ENCODE assay signal across 14 mouse cellular contexts in the genomic region with DNA sequence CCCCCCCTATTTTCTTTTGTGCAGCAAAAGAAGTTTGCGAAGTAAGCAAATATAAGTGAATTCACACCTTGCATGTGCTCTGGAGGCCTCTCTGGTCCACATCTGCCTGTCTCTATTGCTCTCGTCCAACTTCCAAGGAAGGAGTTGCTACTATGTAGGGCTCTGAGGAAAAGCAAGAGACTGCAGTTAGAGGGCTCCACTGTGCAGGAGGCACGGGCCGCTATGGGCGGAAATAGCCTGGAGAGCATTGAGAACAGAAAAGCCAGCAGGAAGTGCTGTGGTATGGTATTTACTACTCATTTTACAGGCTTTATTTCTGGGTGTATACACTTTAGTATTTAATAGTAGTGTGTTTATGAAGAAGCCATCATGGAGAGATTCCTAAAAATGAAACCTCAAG.
"Had no signal": no experiment of that assay in that cellular context is flagged by ENCODE, and none has a peak within 500 bp of the region (broad histone marks: within the 10 kb centered on the region; RNA-seq: fewer than 3 reads in every experiment).

No protein-coding gene starts in this region.

- H3K9ac ChIP-seq: limb, embryonic 15.5 days; liver, embryonic 13.5 days; neural tube, embryonic 12.5 days had no signal

- H3K27me3 ChIP-seq: limb, embryonic 15.5 days; liver, embryonic 13.5 days; neural tube, embryonic 12.5 days had no signal

- H3K27ac ChIP-seq: limb, embryonic 15.5 days; liver, embryonic 13.5 days; neural tube, embryonic 12.5 days had no signal

- H3K4me3 ChIP-seq: limb, embryonic 15.5 days; liver, embryonic 13.5 days; neural tube, embryonic 12.5 days had no signal

- H3K9me3 ChIP-seq: limb, embryonic 15.5 days; liver, embryonic 13.5 days; neural tube, embryonic 12.5 days had no signal

- H3K4me1 ChIP-seq: liver, embryonic 13.5 days had no signal

- H3K36me3 ChIP-seq: limb, embryonic 15.5 days; liver, embryonic 13.5 days; neural tube, embryonic 12.5 days had no signal

- H3K4me2 ChIP-seq: limb, embryonic 15.5 days; liver, embryonic 13.5 days; neural tube, embryonic 12.5 days had no signal

- DNase-seq: kidney, adult 9 months; kidney, postnatal 14 days; layer of hippocampus, adult 9-11 months; layer of hippocampus, postnatal 36 days; left cerebral cortex, postnatal 4 days; liver, embryonic 13.5 days; lung, adult 18-20 months; lung, postnatal 14 days; midbrain, embryonic 14.5 days; thymus, adult 18-20 months; thymus, postnatal 14 days had no signal

- ATAC-seq: intestine, embryonic 16.5 days had no signal
